9 mouse cellular contexts compared by ENCODE assay signal in genomic region chr8:83667526-83667925, GRCm38 (mm10). TPM values are rescaled to one million over a fixed set of nuclear protein-coding genes. Genes with fewer than 3 reads are reported as not detected.
A peak's percentile ranks its signal among the peaks of the same experiment; 100 is the strongest.
DNase-seq lines count a peak whose midpoint lies in the region; ATAC-seq lines count a peak whose summit lies in the region.
"Had no signal": no experiment of that assay in that cellular context is flagged by ENCODE, and none has a peak within 500 bp of the region (broad histone marks: within the 10 kb centered on the region; RNA-seq: fewer than 3 reads in every experiment).

No protein-coding gene starts in this region.

- H3K4me2 ChIP-seq in forebrain, embryonic 14.5 days (ENCODE audit: low read length), result peak overlapping the region; percentile 62
- H3K4me2 ChIP-seq in limb, embryonic 11.5 days (ENCODE audit: low read depth, severe bottlenecking), result peak overlapping the region; percentile 73; the same call in 1 of the 2 replicates
- peak overlapping the region; percentile 57 for H3K4me2 ChIP-seq in stomach, embryonic 14.5 days (replicated peaks; ENCODE audit: low read depth, low read length)

- H3K4me1 ChIP-seq in forebrain, embryonic 14.5 days (ENCODE audit: control insufficient read depth, insufficient read depth, low read length), result peaks cover 12% of the 10 kb centered on the region
- H3K4me1 ChIP-seq in limb, embryonic 11.5 days (ENCODE audit: control insufficient read depth, insufficient read depth, low read length), result peaks cover 12% of the 10 kb centered on the region; the same call in 1 of the 2 replicates
- peaks cover 43% of the 10 kb centered on the region for H3K4me1 ChIP-seq in stomach, embryonic 14.5 days (ENCODE audit: control insufficient read depth, insufficient read depth, low read length)

- ATAC-seq in forebrain, embryonic 14.5 days, result no peak; the same call in 1 of the 2 replicates
- ATAC-seq in limb, embryonic 11.5 days (ENCODE audit: insufficient number of reproducible peaks, low FRiP score, low TSS enrichment, low read depth), result no peak
- ATAC-seq in stomach, embryonic 14.5 days (ENCODE audit: insufficient number of reproducible peaks, insufficient read depth, low FRiP score, low read depth), result no peak

- no peak overlapping the region for H3K9ac ChIP-seq in forebrain, embryonic 14.5 days (ENCODE audit: low read length)
- no peak overlapping the region for H3K9ac ChIP-seq in limb, embryonic 11.5 days (ENCODE audit: low read length)
- no peak overlapping the region for H3K9ac ChIP-seq in stomach, embryonic 14.5 days (replicated peaks; ENCODE audit: low read depth, low read length)

- no peak overlapping the region for H3K4me3 ChIP-seq in forebrain, embryonic 14.5 days (ENCODE audit: low read depth, low read length)
- no peak overlapping the region for H3K4me3 ChIP-seq in limb, embryonic 11.5 days (ENCODE audit: low read depth, low read length)
- H3K4me3 ChIP-seq in stomach, embryonic 14.5 days (ENCODE audit: low read depth, low read length), result no peak overlapping the region; the same call in 1 of the 2 replicates

- no peaks in the 10 kb centered on the region for H3K9me3 ChIP-seq in forebrain, embryonic 14.5 days (replicated peaks; ENCODE audit: control insufficient read depth, low read length)
- H3K9me3 ChIP-seq in limb, embryonic 11.5 days (ENCODE audit: control insufficient read depth, low read length), result no peaks in the 10 kb centered on the region
- no peaks in the 10 kb centered on the region for H3K9me3 ChIP-seq in stomach, embryonic 14.5 days (ENCODE audit: control insufficient read depth, low read depth, low read length)

- H3K27me3 ChIP-seq in forebrain, embryonic 14.5 days (replicated peaks; ENCODE audit: control insufficient read depth, insufficient read depth, low read length), result no peaks in the 10 kb centered on the region
- H3K27me3 ChIP-seq in limb, embryonic 11.5 days (ENCODE audit: control insufficient read depth, insufficient read depth, low read length), result peaks cover 7% of the 10 kb centered on the region; the same call in 1 of the 2 replicates
- no peaks in the 10 kb centered on the region for H3K27me3 ChIP-seq in stomach, embryonic 14.5 days (ENCODE audit: control insufficient read depth, insufficient read depth, low read length)

- H3K27ac ChIP-seq in forebrain, embryonic 14.5 days (ENCODE audit: low read depth, low read length), result no peak overlapping the region
- no peak overlapping the region for H3K27ac ChIP-seq in limb, embryonic 11.5 days (replicated peaks; ENCODE audit: low read depth, low read length)
- H3K27ac ChIP-seq in stomach, embryonic 14.5 days (ENCODE audit: low read length), result no peak overlapping the region

- peak; percentile 43 for DNase-seq in left cerebral cortex, postnatal 4 days
- DNase-seq in left cerebral cortex, postnatal 36 days (ENCODE audit: low spot score in 2 of 2), result no peak
- no peak for DNase-seq in forebrain, embryonic 14.5 days (ENCODE audit: low spot score)
- DNase-seq in limb, embryonic 11.5 days (ENCODE audit: low spot score), result no peak
- no peak for DNase-seq in layer of hippocampus, adult 18-20 months (ENCODE audit: low spot score in 2 of 2)
- DNase-seq in adrenal gland, postnatal 10 days, result no peak
- no peak for DNase-seq in T-cell, adult 2 months (ENCODE audit: low spot score)
- DNase-seq: liver had no signal

- WGBS in forebrain, embryonic 14.5 days, result 83% methylated on average over 10 of the region's 10 CpGs
- WGBS in limb, embryonic 11.5 days, result 82% methylated on average over 10 of the region's 10 CpGs
- WGBS in stomach, embryonic 14.5 days, result 86% methylated on average over 10 of the region's 10 CpGs

- intact Hi-C loops in left cerebral cortex, postnatal 4 days (cut with DNase I), result no loop called here
- intact Hi-C loops in left cerebral cortex, postnatal 36 days (cut with DNase I), result loop anchor here (5.0 kb wide), 1 partner anchor 50 kb away; the partner anchor contains the start of gene Ddx39

- H3K36me3 ChIP-seq in forebrain, embryonic 14.5 days (ENCODE audit: control insufficient read depth, insufficient read depth, low read length), result peaks cover 43% of the 10 kb centered on the region
- H3K36me3 ChIP-seq in limb, embryonic 11.5 days (ENCODE audit: control insufficient read depth, insufficient read depth, low read length), result peaks cover 14% of the 10 kb centered on the region; the same call in 1 of the 2 replicates
- peaks cover 34% of the 10 kb centered on the region; the same call in 1 of the 2 replicates for H3K36me3 ChIP-seq in stomach, embryonic 14.5 days (ENCODE audit: control insufficient read depth, insufficient read depth, low read length)

RNA-seq across cellular contexts. Expression of gene Ptger1, which starts 1.0 kb away (rescaled TPM):
- total RNA-seq in left cerebral cortex, postnatal 4 days (2021), result 1 to 10 TPM in 1 of 2 experiments, under 1 TPM in 1; 0.95 to 1.1 TPM
- 1 to 10 TPM; 1.1 to 1.2 TPM for total RNA-seq in left cerebral cortex, postnatal 36 days (2021)
- polyA plus RNA-seq in forebrain, embryonic 14.5 days (2014; fragmentation: Nextera tagmentation; extraction: Ambion mirVana), result 0.27 and 0.63 TPM in 2 replicates
- 0.59 and 1.6 TPM in 2 replicates for polyA plus RNA-seq in limb, embryonic 11.5 days (2014; fragmentation: Nextera tagmentation; extraction: Ambion mirVana)
- polyA plus RNA-seq in stomach, embryonic 14.5 days (2014; fragmentation: Nextera tagmentation; extraction: Ambion mirVana), result 3.1 and 5.4 TPM in 2 replicates
- under 1 TPM; 0.57 to 0.79 TPM for total RNA-seq in layer of hippocampus, adult 18-20 months (2021)
- 1 to 10 TPM in 1 of 2 experiments, under 1 TPM in 1; 0.75 to 1.4 TPM for total RNA-seq in adrenal gland, postnatal 10 days (2021)

RNA-seq across cellular contexts. Expression of gene Gipc1, which starts 15.0 kb away (rescaled TPM):
- 10 to 100 TPM; 74.7 to 77.4 TPM for total RNA-seq in left cerebral cortex, postnatal 4 days (2021)
- total RNA-seq in left cerebral cortex, postnatal 36 days (2021), result 100 to 1,000 TPM in 1 of 2 experiments, 10 to 100 TPM in 1; 89.8 to 105 TPM
- polyA plus RNA-seq in forebrain, embryonic 14.5 days (2014; fragmentation: Nextera tagmentation; extraction: Ambion mirVana), result 108 and 122 TPM in 2 replicates
- 163 and 178 TPM in 2 replicates for polyA plus RNA-seq in limb, embryonic 11.5 days (2014; fragmentation: Nextera tagmentation; extraction: Ambion mirVana)
- polyA plus RNA-seq in stomach, embryonic 14.5 days (2014; fragmentation: Nextera tagmentation; extraction: Ambion mirVana), result 180 and 185 TPM in 2 replicates
- 10 to 100 TPM; 52.1 to 59.2 TPM for total RNA-seq in layer of hippocampus, adult 18-20 months (2021)
- total RNA-seq in adrenal gland, postnatal 10 days (2021), result 10 to 100 TPM; 51.4 to 52.5 TPM

RNA-seq across cellular contexts. Expression of gene Pkn1, which starts 31.5 kb away (rescaled TPM):
- 100 to 1,000 TPM in 1 of 2 experiments, 10 to 100 TPM in 1; 98.7 to 107 TPM for total RNA-seq in left cerebral cortex, postnatal 4 days (2021)
- 10 to 100 TPM; 52.9 to 65.1 TPM for total RNA-seq in left cerebral cortex, postnatal 36 days (2021)
- polyA plus RNA-seq in forebrain, embryonic 14.5 days (2014; fragmentation: Nextera tagmentation; extraction: Ambion mirVana), result 20.9 and 21.9 TPM in 2 replicates
- polyA plus RNA-seq in limb, embryonic 11.5 days (2014; fragmentation: Nextera tagmentation; extraction: Ambion mirVana), result 28.8 and 30.1 TPM in 2 replicates
- 30.1 and 30.7 TPM in 2 replicates for polyA plus RNA-seq in stomach, embryonic 14.5 days (2014; fragmentation: Nextera tagmentation; extraction: Ambion mirVana)
- 10 to 100 TPM; 43.5 to 46.1 TPM for total RNA-seq in layer of hippocampus, adult 18-20 months (2021)
- total RNA-seq in adrenal gland, postnatal 10 days (2021), result 100 to 1,000 TPM; 130 to 163 TPM

RNA-seq across cellular contexts. Expression of gene Ddx39, which starts 47.5 kb away (rescaled TPM):
- total RNA-seq in left cerebral cortex, postnatal 4 days (2021), result 10 to 100 TPM; 39.1 to 39.7 TPM
- 10 to 100 TPM; 15.4 to 18.6 TPM for total RNA-seq in left cerebral cortex, postnatal 36 days (2021)
- 120 and 133 TPM in 2 replicates for polyA plus RNA-seq in forebrain, embryonic 14.5 days (2014; fragmentation: Nextera tagmentation; extraction: Ambion mirVana)
- 210 and 215 TPM in 2 replicates for polyA plus RNA-seq in limb, embryonic 11.5 days (2014; fragmentation: Nextera tagmentation; extraction: Ambion mirVana)
- 141 and 147 TPM in 2 replicates for polyA plus RNA-seq in stomach, embryonic 14.5 days (2014; fragmentation: Nextera tagmentation; extraction: Ambion mirVana)
- 10 to 100 TPM; 14.9 to 16.8 TPM for total RNA-seq in layer of hippocampus, adult 18-20 months (2021)
- 10 to 100 TPM; 29.4 to 33.7 TPM for total RNA-seq in adrenal gland, postnatal 10 days (2021)

RNA-seq across cellular contexts. Expression of gene Dnajb1, which starts 59.5 kb away (rescaled TPM):
- total RNA-seq in left cerebral cortex, postnatal 4 days (2021), result 10 to 100 TPM; 35.3 to 35.9 TPM
- total RNA-seq in left cerebral cortex, postnatal 36 days (2021), result 10 to 100 TPM; 49.4 to 54.2 TPM
- 30.1 and 43.0 TPM in 2 replicates for polyA plus RNA-seq in forebrain, embryonic 14.5 days (2014; fragmentation: Nextera tagmentation; extraction: Ambion mirVana)
- polyA plus RNA-seq in limb, embryonic 11.5 days (2014; fragmentation: Nextera tagmentation; extraction: Ambion mirVana), result 75.6 and 78.2 TPM in 2 replicates
- polyA plus RNA-seq in stomach, embryonic 14.5 days (2014; fragmentation: Nextera tagmentation; extraction: Ambion mirVana), result 59.5 and 59.6 TPM in 2 replicates
- total RNA-seq in layer of hippocampus, adult 18-20 months (2021), result 10 to 100 TPM; 53.6 to 58.1 TPM
- 10 to 100 TPM; 24.7 to 28.8 TPM for total RNA-seq in adrenal gland, postnatal 10 days (2021)
